Mouse (Mus musculus) ZHBTc4 (cell line): ENCODE measurements at regions not wholly inside any gene's neighbourhood (a gene's known extent, or its start where the extent isn't known, plus 50 kb on each side); places are given as distances from the start of the nearest gene placed in this dataset.

Source experiments
- DNase-seq: peaks from one replicate; pipeline ENCODE4 v3.0.0-alpha.2; 2011; ENCODE audit warnings: low read depth, low spot score

- DNase-seq, result no peak
These were observed 488.2 kb downstream of the Tmem132b start for GRCm38 (mm10) chr5:126019781-126020180.

DNA sequence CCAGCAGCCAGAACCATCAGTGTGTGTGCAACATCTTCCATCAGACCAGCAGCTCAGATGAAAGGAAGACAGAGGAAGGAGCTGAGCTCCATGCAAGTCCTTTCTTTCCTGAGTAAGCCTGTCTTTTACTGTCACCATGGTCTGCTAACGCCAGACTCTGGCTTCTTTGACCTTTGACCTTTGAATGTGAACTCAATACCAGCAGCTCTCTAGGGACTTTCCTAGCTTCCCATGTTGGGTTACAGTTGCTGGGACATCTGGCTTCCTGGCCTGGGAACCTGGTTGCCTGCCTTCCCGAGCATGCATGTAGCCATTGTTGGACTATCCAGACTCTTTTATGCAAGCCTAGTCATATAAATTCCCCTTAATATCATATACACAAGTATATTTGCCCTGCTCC is 492.3 kb downstream of the Tmem132b start:
- no peak for DNase-seq

- no peak for DNase-seq
These were observed 503.3 kb downstream of the Tmem132b start for GRCm38 (mm10) chr5:126034846-126035245.

DNA sequence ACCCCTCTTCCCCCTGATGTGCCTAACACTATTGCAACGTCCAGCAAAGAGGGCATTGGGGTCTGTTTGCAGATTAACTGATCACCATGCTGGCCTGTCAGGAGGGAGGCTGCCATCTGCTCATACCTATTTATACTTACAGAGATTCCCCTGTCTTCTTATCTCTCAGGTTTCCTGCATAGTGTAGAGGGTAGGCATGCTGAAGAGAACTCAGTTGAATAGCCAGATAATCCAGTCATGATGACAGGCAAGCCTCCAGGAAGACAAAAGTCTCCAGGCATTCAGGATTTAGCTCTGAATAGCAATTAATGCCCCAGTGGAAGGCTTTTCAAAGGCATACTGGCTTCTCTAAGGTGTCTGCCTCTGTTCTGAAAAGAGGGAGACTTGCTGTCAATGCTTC is 505.1 kb downstream of the Tmem132b start:
- no peak for DNase-seq

DNA sequence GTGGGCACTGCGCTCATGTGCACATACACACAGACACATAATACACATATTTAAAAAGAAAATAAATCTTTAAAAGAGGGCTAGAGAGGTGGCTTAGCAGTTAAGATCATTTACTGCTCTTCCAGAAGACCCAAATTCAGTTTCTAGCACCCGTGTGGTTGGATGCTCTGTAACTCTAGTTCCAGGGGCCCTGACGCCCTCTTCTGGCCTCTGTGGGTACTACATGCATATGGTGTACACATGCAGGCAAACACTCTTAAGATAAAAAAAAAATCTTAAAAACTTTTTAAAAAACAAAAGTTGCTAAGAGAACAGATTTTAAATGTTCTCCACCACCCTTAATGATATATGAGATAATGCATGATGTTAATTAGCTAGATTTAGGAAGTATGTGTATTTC is 514.2 kb downstream of the Tmem132b start:
- peak; percentile 65 for DNase-seq

- DNase-seq, result peak; percentile 36
These were observed 532.1 kb downstream of the Tmem132b start for GRCm38 (mm10) chr5:126063644-126064043.

- peak; percentile 96 for DNase-seq
These were observed 547.8 kb downstream of the Tmem132b start for GRCm38 (mm10) chr5:126079281-126079838.

GRCm38 (mm10) chr5:126088251-126088914 is 556.8 kb downstream of the Tmem132b start:
- no peak for DNase-seq

- peak; percentile 70 for DNase-seq
These were observed 561.6 kb downstream of the Tmem132b start for GRCm38 (mm10) chr5:126093196-126093595.

DNA sequence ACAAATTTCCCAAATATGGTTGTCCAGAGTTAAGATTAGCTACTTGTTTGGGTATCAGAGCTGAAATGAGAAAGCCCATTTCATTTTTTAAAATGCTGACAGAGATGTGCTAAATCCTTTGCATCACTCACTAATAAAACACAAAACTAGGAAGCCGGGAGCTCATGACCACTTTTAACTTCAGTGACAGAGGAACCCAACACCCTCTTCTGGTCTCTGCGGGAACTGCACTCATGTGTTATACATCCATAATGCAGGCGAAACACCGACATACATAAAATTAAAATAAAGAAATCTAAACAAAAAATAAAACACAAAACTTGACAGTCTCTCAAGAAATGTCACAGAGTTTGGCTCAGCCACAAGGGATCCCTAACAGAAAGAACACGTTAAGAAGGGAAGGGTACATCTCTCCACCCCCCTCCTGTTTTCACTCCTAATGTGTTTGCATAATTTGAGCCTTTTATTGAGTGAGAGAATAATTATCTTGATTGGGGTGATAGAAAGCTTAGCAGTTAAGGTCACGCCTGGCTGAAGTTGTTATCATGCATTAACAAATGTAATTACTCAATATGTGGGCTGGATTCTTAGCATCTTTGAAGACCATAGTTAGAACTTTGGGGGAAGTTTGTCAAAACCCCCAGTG is 565.2 kb downstream of the Tmem132b start:
- no peak for DNase-seq

DNA sequence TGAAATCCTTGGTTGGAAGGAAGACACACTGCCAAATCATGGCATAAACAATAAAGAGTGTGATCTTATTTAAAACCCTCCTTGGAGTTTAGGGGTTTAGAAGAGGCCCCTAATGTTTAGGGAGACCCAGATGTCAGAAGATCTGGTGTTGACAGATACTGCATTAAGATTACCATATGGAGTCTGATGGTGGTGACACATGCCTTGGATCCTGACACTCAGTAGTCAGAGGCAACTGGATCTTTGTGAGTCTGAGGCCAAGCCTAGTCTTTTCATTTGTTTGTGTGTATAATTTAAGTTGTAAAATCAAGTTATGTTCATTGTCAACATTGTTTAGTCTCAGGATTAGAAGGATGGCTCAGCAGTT is 565.7 kb downstream of the Tmem132b start:
- no peak for DNase-seq

GRCm38 (mm10) chr5:126098433-126098832 is 566.9 kb downstream of the Tmem132b start:
- DNase-seq, result peak; percentile 49

GRCm38 (mm10) chr5:126099931-126100330 is 568.4 kb downstream of the Tmem132b start:
- DNase-seq, result no peak

- peak; percentile 89 for DNase-seq
These were observed 572.9 kb downstream of the Tmem132b start for GRCm38 (mm10) chr5:126104464-126104863.

DNA sequence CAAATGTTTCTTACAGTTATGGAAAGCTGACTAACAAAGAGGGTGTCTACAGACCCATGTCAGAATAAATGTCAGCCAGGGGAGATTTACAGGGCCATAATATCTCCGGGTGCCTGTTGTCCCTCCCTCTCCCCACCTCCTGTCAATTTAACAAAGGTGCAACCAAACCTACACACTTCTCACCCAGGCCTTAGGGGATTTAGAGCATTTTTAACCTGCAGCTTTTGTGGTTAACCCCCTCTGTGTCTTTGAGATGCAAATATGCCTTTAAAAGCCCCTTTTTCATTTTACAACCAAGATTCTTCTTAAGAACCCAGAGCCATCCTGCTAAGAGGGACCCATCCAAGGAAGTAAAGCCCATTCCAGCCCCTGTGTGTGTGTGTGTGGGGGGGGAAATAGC is 573.3 kb downstream of the Tmem132b start:
- peak; percentile 89 for DNase-seq

GRCm38 (mm10) chr5:126105446-126105845 is 573.9 kb downstream of the Tmem132b start:
- peak; percentile 80 for DNase-seq

DNA sequence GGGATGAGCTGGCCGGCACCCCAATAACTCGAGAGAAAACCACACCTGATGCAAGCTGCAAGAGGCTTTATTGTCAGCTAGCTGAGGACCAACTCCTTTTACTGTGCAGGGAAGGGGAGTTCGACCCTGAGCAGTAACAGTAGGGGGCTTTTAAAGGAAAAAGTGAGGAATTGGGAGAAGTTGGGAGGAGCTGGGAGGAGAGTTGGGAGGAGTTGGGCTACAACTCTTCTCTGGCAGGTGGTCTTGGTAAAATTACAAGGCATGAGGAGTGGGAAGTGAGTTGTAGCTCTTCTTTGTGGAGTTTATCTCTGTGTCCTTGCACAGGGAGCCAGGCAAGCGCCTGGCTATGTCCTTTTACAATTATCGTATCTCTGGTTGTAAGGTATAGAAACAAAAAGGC is 575.4 kb downstream of the Tmem132b start:
- DNase-seq, result no peak

GRCm38 (mm10) chr5:126108837-126109236 is 577.3 kb downstream of the Tmem132b start:
- no peak for DNase-seq

DNA sequence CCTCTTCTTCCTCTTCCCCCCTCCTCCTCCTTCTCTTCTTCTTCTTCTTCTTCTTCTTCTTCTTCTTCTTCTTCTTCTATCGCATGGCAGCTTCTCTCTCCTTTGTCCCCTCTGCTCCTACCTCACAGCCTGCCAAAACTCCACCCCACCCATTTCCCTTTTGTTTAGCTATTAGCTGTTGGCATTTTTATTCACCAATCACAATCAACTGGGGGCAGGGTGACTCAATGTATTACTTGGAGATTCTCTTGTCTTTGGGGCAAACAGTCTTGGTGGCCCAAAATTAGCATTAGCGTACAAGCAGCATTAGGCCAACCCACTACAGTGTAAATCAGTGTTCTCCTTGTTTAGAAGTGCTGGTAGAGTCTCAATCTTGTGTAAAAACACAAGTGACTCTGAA is 585.7 kb downstream of the Tmem132b start:
- peak; percentile 70 for DNase-seq

- DNase-seq, result no peak
These were observed 586.4 kb downstream of the Tmem132b start for GRCm38 (mm10) chr5:126117906-126118521.

DNA sequence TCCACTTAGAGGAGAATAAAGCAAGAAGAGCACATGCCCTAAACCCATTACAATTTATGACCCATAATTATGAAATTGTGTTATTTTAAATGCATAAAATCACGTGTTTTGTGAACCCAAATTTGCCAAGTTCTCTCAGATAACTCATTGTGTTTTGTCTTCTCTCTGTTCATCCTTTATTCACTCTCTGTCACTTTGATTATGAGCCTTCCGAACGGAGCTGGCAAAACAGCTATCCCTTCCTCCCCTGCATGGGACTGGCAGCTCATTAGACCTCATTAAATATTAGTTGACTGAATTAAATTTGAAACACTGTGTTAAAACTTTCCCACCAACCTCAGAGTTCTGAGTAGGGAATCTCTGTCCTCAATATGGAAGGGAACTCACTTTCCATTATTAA is 587.2 kb downstream of the Tmem132b start:
- DNase-seq, result no peak

GRCm38 (mm10) chr5:126123216-126123615 is 591.6 kb downstream of the Tmem132b start:
- DNase-seq, result no peak

DNA sequence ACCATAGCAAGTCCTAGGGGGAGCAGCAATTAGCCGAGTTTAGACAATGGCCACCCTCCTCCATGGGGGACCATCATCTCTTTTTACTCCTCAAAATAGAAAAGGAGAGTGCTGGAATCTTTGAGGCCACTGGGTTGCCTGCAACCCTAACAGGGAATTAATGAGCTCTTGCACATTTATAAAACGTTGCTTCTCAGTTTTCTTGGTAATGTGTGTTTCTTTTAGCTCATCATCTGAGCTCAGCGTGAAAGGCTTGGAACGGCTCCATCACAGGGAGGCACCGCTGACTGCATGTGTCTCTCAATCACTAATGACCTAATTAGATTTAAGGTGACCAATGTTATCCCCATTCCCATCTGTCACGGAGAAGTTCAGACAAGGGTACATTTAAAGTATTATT is 595.9 kb downstream of the Tmem132b start:
- DNase-seq, result no peak
